In genomic region chr11:26102878-26103277, GRCm38 (mm10) we compare ENCODE assay signal across 11 mouse cellular contexts.
DNase-seq lines count a peak whose midpoint lies in the region; ATAC-seq and TF ChIP-seq lines count a peak whose summit lies in the region.
"Had no signal": no experiment of that assay in that cellular context is flagged by ENCODE, and none has a peak within 500 bp of the region (broad histone marks: within the 10 kb centered on the region; RNA-seq: fewer than 3 reads in every experiment).

No protein-coding gene starts in this region.

- no peak for TF ChIP-seq POLR2A in liver, adult 2 months (IDR thresholded peaks at IDR 0.05; ENCODE audit: extremely low read depth, insufficient read depth, low read length)

- no peaks in the 10 kb centered on the region for H3K9me3 ChIP-seq in liver, postnatal 0 days (ENCODE audit: low read length)
- H3K9me3 ChIP-seq in forebrain, embryonic 10.5 days, result no peaks in the 10 kb centered on the region
- H3K9me3 ChIP-seq in hindbrain, embryonic 15.5 days, result no peaks in the 10 kb centered on the region
- no peaks in the 10 kb centered on the region for H3K9me3 ChIP-seq in neural tube, embryonic 15.5 days (replicated peaks)
- H3K9me3 ChIP-seq: kidney, embryonic 15.5 days had no signal

- H3K79me2 ChIP-seq in liver, adult 2 months (ENCODE audit: control insufficient read depth, insufficient read depth, low read length), result no peaks in the 10 kb centered on the region

- no peak overlapping the region for H3K4me2 ChIP-seq in liver, postnatal 0 days (ENCODE audit: low read depth, low read length)
- H3K4me2 ChIP-seq in hindbrain, embryonic 15.5 days, result peak overlapping the region; percentile 53
- peak overlapping the region; percentile 55 for H3K4me2 ChIP-seq in neural tube, embryonic 15.5 days

- H3K27me3 ChIP-seq in liver, adult 2 months (ENCODE audit: control insufficient read depth, insufficient read depth, low read length), result no peaks in the 10 kb centered on the region; the same call in 1 of the 2 replicates
- H3K27me3 ChIP-seq in liver, postnatal 0 days (ENCODE audit: insufficient read depth, low read length), result no peaks in the 10 kb centered on the region
- no peaks in the 10 kb centered on the region for H3K27me3 ChIP-seq in forebrain, embryonic 10.5 days (ENCODE audit: poor library complexity, severe bottlenecking)
- H3K27me3 ChIP-seq in hindbrain, embryonic 15.5 days, result no peaks in the 10 kb centered on the region
- no peaks in the 10 kb centered on the region for H3K27me3 ChIP-seq in neural tube, embryonic 15.5 days (replicated peaks)
- H3K27me3 ChIP-seq: kidney, embryonic 15.5 days had no signal

- TF ChIP-seq CTCF in liver, adult 2 months (IDR thresholded peaks at IDR 0.05; ENCODE audit: low read depth, low read length), result no peak
- no peak for TF ChIP-seq CTCF in liver, postnatal 0 days (IDR thresholded peaks at IDR 0.05; ENCODE audit: low read depth)

- H3K27ac ChIP-seq in liver, adult 2 months (replicated peaks; ENCODE audit: insufficient read depth, low read depth, low read length), result no peak overlapping the region
- H3K27ac ChIP-seq in liver, postnatal 0 days (ENCODE audit: low read depth), result no peak overlapping the region
- peak overlapping the region; percentile 56; the same call in 1 of the 2 replicates for H3K27ac ChIP-seq in forebrain, embryonic 10.5 days
- peak overlapping the region; percentile 69 for H3K27ac ChIP-seq in hindbrain, embryonic 15.5 days (replicated peaks)
- peak overlapping the region; percentile 49 for H3K27ac ChIP-seq in neural tube, embryonic 15.5 days (replicated peaks)
- H3K27ac ChIP-seq: kidney, embryonic 15.5 days had no signal

- 36% methylated on average over 4 of the region's 4 CpGs for WGBS in liver, adult 2 months
- WGBS in liver, postnatal 0 days (ENCODE audit: insufficient replicate concordance), result 25% methylated on average over 4 of the region's 4 CpGs
- WGBS in forebrain, embryonic 10.5 days, result 21% methylated on average over 4 of the region's 4 CpGs
- WGBS in hindbrain, embryonic 15.5 days, result 8% methylated on average over 4 of the region's 4 CpGs
- WGBS in neural tube, embryonic 15.5 days, result 17% methylated on average over 4 of the region's 4 CpGs

- DNase-seq in liver, adult 2 months (ENCODE audit: extremely low read depth, low read depth, low spot score), result peak; percentile 21
- DNase-seq in liver, postnatal 0 days, result no peak
- DNase-seq in forebrain, embryonic 10.5 days (ENCODE audit: extremely low spot score, low spot score), result no peak
- DNase-seq in right cerebral cortex, postnatal 4 days, result no peak
- DNase-seq: adrenal gland, adult 8-10 months; cerebellum, adult 9-11 months; thymus, postnatal 14 days had no signal

- ATAC-seq in liver, postnatal 0 days, result no peak
- ATAC-seq in hindbrain, embryonic 15.5 days (ENCODE audit: low FRiP score, low read depth), result no peak
- ATAC-seq in neural tube, embryonic 15.5 days (ENCODE audit: low FRiP score), result no peak
- no peak for ATAC-seq in megakaryocyte progenitor cell, adult 5-6 weeks (replicated peaks; ENCODE audit: poor library complexity)

- H3K36me3 ChIP-seq in liver, adult 2 months (ENCODE audit: control insufficient read depth, insufficient read depth, low read length), result no peaks in the 10 kb centered on the region
- no peaks in the 10 kb centered on the region for H3K36me3 ChIP-seq in liver, postnatal 0 days (replicated peaks; ENCODE audit: insufficient read depth, low read length)
- no peaks in the 10 kb centered on the region for H3K36me3 ChIP-seq in forebrain, embryonic 10.5 days (replicated peaks)
- no peaks in the 10 kb centered on the region for H3K36me3 ChIP-seq in hindbrain, embryonic 15.5 days
- H3K36me3 ChIP-seq in neural tube, embryonic 15.5 days, result no peaks in the 10 kb centered on the region
- H3K36me3 ChIP-seq: kidney, embryonic 15.5 days had no signal

- TF ChIP-seq EP300 in liver, postnatal 0 days (IDR thresholded peaks at IDR 0.05; ENCODE audit: low read depth), result no peak

- H3K4me3 ChIP-seq in liver, adult 2 months (ENCODE audit: insufficient read depth, low read depth, low read length), result no peak overlapping the region
- H3K4me3 ChIP-seq in liver, postnatal 0 days (ENCODE audit: low read depth, low read length), result no peak overlapping the region
- H3K4me3 ChIP-seq in forebrain, embryonic 10.5 days, result peak overlapping the region; percentile 29
- H3K4me3 ChIP-seq in hindbrain, embryonic 15.5 days, result no peak overlapping the region
- H3K4me3 ChIP-seq in neural tube, embryonic 15.5 days (replicated peaks), result no peak overlapping the region
- H3K4me3 ChIP-seq: kidney, embryonic 15.5 days had no signal

- no peak overlapping the region for H3K9ac ChIP-seq in liver, adult 2 months (ENCODE audit: low read depth, low read length)
- H3K9ac ChIP-seq in liver, postnatal 0 days (replicated peaks), result no peak overlapping the region
- no peak overlapping the region for H3K9ac ChIP-seq in hindbrain, embryonic 15.5 days
- H3K9ac ChIP-seq in neural tube, embryonic 15.5 days (replicated peaks), result no peak overlapping the region
- H3K9ac ChIP-seq: kidney, embryonic 15.5 days had no signal

- H3K4me1 ChIP-seq in liver, adult 2 months (ENCODE audit: control insufficient read depth, insufficient read depth, low read length), result peaks cover 2% of the 10 kb centered on the region; the same call in 1 of the 2 replicates
- no peaks in the 10 kb centered on the region for H3K4me1 ChIP-seq in liver, postnatal 0 days (ENCODE audit: insufficient read depth)
- H3K4me1 ChIP-seq in forebrain, embryonic 10.5 days, result peaks cover 37% of the 10 kb centered on the region
- H3K4me1 ChIP-seq in hindbrain, embryonic 15.5 days (replicated peaks), result peaks cover 18% of the 10 kb centered on the region
- H3K4me1 ChIP-seq in neural tube, embryonic 15.5 days, result peaks cover 10% of the 10 kb centered on the region
- H3K4me1 ChIP-seq: kidney, embryonic 15.5 days had no signal

Comparison
In these comparisons a context has a peak if more than half of its experiments do, and no peak if none do; other contexts are left out.
1. H3K27ac ChIP-seq: peak in forebrain, embryonic 10.5 days (single experiment), hindbrain, embryonic 15.5 days (single experiment) and neural tube, embryonic 15.5 days (single experiment); none in liver, adult 2 months (single experiment) and liver, postnatal 0 days (single experiment).